Mouse (Mus musculus) forebrain, embryonic 13.5 days (tissue): ENCODE measurements at regions not wholly inside any gene's neighbourhood (a gene's known extent, or its start where the extent isn't known, plus 50 kb on each side); places are given as distances from the start of the nearest gene placed in this dataset.

Source experiments
- ATAC-seq: fragments of 200-750 bp; cut with Nextera tagmentation; 2 replicates; pipeline ENCODE4 v1.8.0; 2017
- H3K27ac ChIP-seq: fragments of 300-500 bp; sonication (generic); 2 replicates; pipeline ENCODE4 v1.5.1; 2015; ENCODE audit warnings: inconsistent platforms, mild to moderate bottlenecking, moderate library complexity
- H3K27me3 ChIP-seq: fragments of 300-500 bp; sonication (generic); 2 replicates; pipeline ENCODE4 v1.6.1; 2015; ENCODE audit warnings: mild to moderate bottlenecking, inconsistent platforms
- H3K36me3 ChIP-seq: fragments of 300-500 bp; sonication (generic); 2 replicates; pipeline ENCODE4 v1.6.1; 2015; ENCODE audit warnings: mild to moderate bottlenecking, inconsistent platforms; ENCODE audit not compliant: poor library complexity, severe bottlenecking
- H3K4me1 ChIP-seq: fragments of 300-500 bp; sonication (generic); 2 replicates; pipeline ENCODE4 v1.6.1; 2015; ENCODE audit warnings: inconsistent platforms
- H3K4me2 ChIP-seq: fragments of 300-500 bp; sonication (generic); 2 replicates; pipeline ENCODE4 v1.6.1; 2015; ENCODE audit warnings: inconsistent platforms, mild to moderate bottlenecking, moderate library complexity
- H3K4me3 ChIP-seq: fragments of 300-500 bp; sonication (generic); 2 replicates; pipeline ENCODE4 v1.5.1; 2015; ENCODE audit warnings: mild to moderate bottlenecking, inconsistent platforms
- H3K9ac ChIP-seq: fragments of 300-500 bp; sonication (generic); 2 replicates; pipeline ENCODE4 v1.6.1; 2015; ENCODE audit warnings: mild to moderate bottlenecking, inconsistent platforms
- H3K9me3 ChIP-seq: fragments of 300-500 bp; sonication (generic); replicated peaks from 2 replicates; pipeline ENCODE4 v1.6.1; 2016; ENCODE audit warnings: inconsistent platforms
- WGBS: fragments of 180-500 bp; shearing (Covaris S2); methylation state at CpG from one replicate; pipeline ENCODE4 v1.1.7; 2015; 5-methylcytosine and 5-hydroxymethylcytosine counted together

GRCm38 (mm10) chr2:61922496-61922895, 119.8 kb downstream of the Tbr1 start:
- Histone ChIP-seq H3K27me3 (no peaks in the 10 kb centered on the region), H3K27ac (no peak overlapping the region), H3K36me3 (no peaks in the 10 kb centered on the region), H3K4me2 (no peak overlapping the region), H3K9me3 (no peaks in the 10 kb centered on the region), H3K4me3 (no peak overlapping the region), H3K9ac (no peak overlapping the region), H3K4me1 (no peaks in the 10 kb centered on the region)
- WGBS: 88% methylated on average over 1 of the region's 1 CpGs
- ATAC-seq: no peak

- no peaks in the 10 kb centered on the region for H3K36me3 ChIP-seq
- H3K27me3 ChIP-seq: no peaks in the 10 kb centered on the region
- no peak overlapping the region for H3K4me2 ChIP-seq
- no peak overlapping the region for H3K4me3 ChIP-seq
- 83% methylated on average over 2 of the region's 2 CpGs for WGBS
- no peaks in the 10 kb centered on the region for H3K9me3 ChIP-seq
- no peaks in the 10 kb centered on the region for H3K4me1 ChIP-seq
- no peak overlapping the region for H3K27ac ChIP-seq
- no peak overlapping the region for H3K9ac ChIP-seq
- no peak for ATAC-seq
These were observed 108.0 kb upstream of the Slc4a10 start for GRCm38 (mm10) chr2:61938296-61938695.

GRCm38 (mm10) chr2:61965916-61966315, 80.3 kb upstream of the Slc4a10 start:
- WGBS: 96% methylated on average over 2 of the region's 2 CpGs
- Histone ChIP-seq H3K9me3 (no peaks in the 10 kb centered on the region), H3K36me3 (no peaks in the 10 kb centered on the region), H3K4me1 (no peaks in the 10 kb centered on the region), H3K27me3 (no peaks in the 10 kb centered on the region), H3K4me3 (no peak overlapping the region), H3K4me2 (no peak overlapping the region), H3K9ac (no peak overlapping the region), H3K27ac (no peak overlapping the region)
- ATAC-seq: no peak

GRCm38 (mm10) chr2:61967724-61968123, 78.5 kb upstream of the Slc4a10 start:
- Histone ChIP-seq H3K27ac (no peak overlapping the region), H3K9ac (no peak overlapping the region), H3K36me3 (no peaks in the 10 kb centered on the region), H3K9me3 (peaks cover 5% of the 10 kb centered on the region; the same call in 1 of the 2 replicates), H3K27me3 (no peaks in the 10 kb centered on the region), H3K4me1 (no peaks in the 10 kb centered on the region), H3K4me3 (no peak overlapping the region), H3K4me2 (no peak overlapping the region)
- ATAC-seq: peak; percentile 51
- 11% methylated on average over 2 of the region's 2 CpGs for WGBS

- no peak overlapping the region for H3K4me3 ChIP-seq
- WGBS: 59% methylated on average over 2 of the region's 2 CpGs
- H3K36me3 ChIP-seq: no peaks in the 10 kb centered on the region
- no peak for ATAC-seq
- H3K9me3 ChIP-seq: peaks cover 6% of the 10 kb centered on the region; the same call in 1 of the 2 replicates
- H3K9ac ChIP-seq: no peak overlapping the region
- H3K4me1 ChIP-seq: no peaks in the 10 kb centered on the region
- H3K4me2 ChIP-seq: no peak overlapping the region
- H3K27me3 ChIP-seq: no peaks in the 10 kb centered on the region
- H3K27ac ChIP-seq: no peak overlapping the region
These were observed 76.2 kb upstream of the Slc4a10 start for GRCm38 (mm10) chr2:61970029-61970428.

GRCm38 (mm10) chr2:61984771-61985170, 61.5 kb upstream of the Slc4a10 start:
- H3K4me1 ChIP-seq: no peaks in the 10 kb centered on the region
- ATAC-seq: no peak
- no peak overlapping the region for H3K4me3 ChIP-seq
- H3K9me3 ChIP-seq: no peaks in the 10 kb centered on the region
- no peaks in the 10 kb centered on the region for H3K27me3 ChIP-seq
- H3K36me3 ChIP-seq: no peaks in the 10 kb centered on the region
- H3K27ac ChIP-seq: no peak overlapping the region
- no peak overlapping the region for H3K4me2 ChIP-seq
- no peak overlapping the region for H3K9ac ChIP-seq
- WGBS: 64% methylated on average over 3 of the region's 3 CpGs

GRCm38 (mm10) chr2:61986967-61987550, 59.2 kb upstream of the Slc4a10 start:
- no peaks in the 10 kb centered on the region for H3K36me3 ChIP-seq
- WGBS: 54% methylated on average over 5 of the region's 5 CpGs

More at GRCm38 (mm10) chr2:61986967-61987550, 59.2 kb upstream of the Slc4a10 start:
- no peak overlapping the region for H3K9ac ChIP-seq
- H3K27ac ChIP-seq: no peak overlapping the region
- no peaks in the 10 kb centered on the region for H3K27me3 ChIP-seq
- H3K4me3 ChIP-seq: no peak overlapping the region
- H3K4me1 ChIP-seq: no peaks in the 10 kb centered on the region
- H3K9me3 ChIP-seq: no peaks in the 10 kb centered on the region
- no peak for ATAC-seq
- H3K4me2 ChIP-seq: no peak overlapping the region
